Mouse (Mus musculus): ENCODE data around the gene Wnt7b. TPM values are rescaled to one million over a fixed set of nuclear protein-coding genes. Genes with fewer than 3 reads are reported as not detected.

The Wnt7b gene
- 0.38 and 0.56 TPM in 2 replicates for polyA plus RNA-seq (2016; fragmentation: Nextera tagmentation; extraction: Ambion mirVana)

DNA sequence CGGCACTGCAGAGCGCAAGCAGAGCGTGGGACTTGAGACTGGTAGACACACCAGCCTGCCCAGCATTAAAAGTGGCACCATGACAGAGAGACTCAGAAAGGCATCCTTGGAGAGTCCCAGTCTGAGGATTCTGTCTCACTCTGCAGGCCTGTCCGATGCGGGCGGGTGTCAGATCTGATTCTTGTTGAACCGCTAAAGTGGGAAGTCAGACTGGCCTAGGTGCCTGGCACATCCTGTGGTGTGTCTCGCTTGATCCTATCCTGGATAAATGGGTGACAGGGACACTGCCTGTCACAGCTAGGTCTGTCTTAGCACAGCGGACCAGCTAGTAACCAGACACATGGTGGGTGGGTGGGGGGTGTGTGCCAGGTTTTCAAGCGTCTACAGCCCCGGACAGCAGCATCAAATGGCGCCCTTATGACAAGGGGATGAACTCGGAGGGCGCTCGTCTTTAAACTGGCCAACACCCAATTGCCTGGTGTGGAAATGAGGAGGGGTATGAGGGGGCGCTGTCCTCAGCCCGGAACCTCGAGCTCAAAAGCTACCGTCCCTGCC lies at the start of gene Wnt7b:
Gene Wnt7b (minus strand): TSS at position 118 of the 555 bp plus-strand sequence.
- 6% methylated on average over 19 of the region's 19 CpGs for WGBS (ENCODE audit: insufficient replicate concordance)
- 0 out of 2 replicates have a peak, but pooled peaks have one; percentile 21 for ATAC-seq
- no peak within 1 kb of the TSS for H3K9ac ChIP-seq
- peaks cover 90% of the 10 kb centered on the region for H3K27me3 ChIP-seq (replicated peaks)
- peaks cover 9% of the 10 kb centered on the region; the same call in 1 of the 2 replicates for H3K4me1 ChIP-seq
- H3K4me2 ChIP-seq = peak within 1 kb of the TSS; percentile 63
- H3K27ac ChIP-seq = no peak within 1 kb of the TSS
- no peaks in the 10 kb centered on the region for H3K9me3 ChIP-seq (replicated peaks)
- H3K4me3 ChIP-seq = peak within 1 kb of the TSS; percentile 45
- no peaks in the 10 kb centered on the region for H3K36me3 ChIP-seq

DNA sequence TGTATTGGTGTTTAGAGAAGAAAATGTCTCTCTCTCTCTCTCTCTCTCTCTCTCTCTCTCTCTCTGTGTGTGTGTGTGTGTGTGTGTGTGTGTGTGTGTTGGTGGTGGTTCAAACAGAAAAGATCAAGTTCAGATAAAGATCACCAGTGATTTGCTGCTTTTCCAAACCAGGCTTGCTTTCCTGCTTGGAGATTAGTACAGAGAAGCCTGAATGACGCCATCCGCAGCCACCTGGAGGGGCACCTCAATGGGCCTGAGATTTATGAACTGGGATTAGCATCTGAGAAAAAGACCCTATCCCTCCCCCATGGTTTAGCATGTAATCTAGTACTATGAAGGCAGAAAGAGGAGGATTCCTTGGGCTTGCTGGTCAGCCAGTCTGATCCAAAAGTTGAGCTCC lies 49.3 kb upstream of the Wnt7b start:
- peaks cover 16% of the 10 kb centered on the region for H3K4me1 ChIP-seq
- H3K27ac ChIP-seq = no peak overlapping the region
- H3K9ac ChIP-seq = no peak overlapping the region
- H3K9me3 ChIP-seq (replicated peaks) = no peaks in the 10 kb centered on the region
- no peak overlapping the region for H3K4me2 ChIP-seq
- 67% methylated on average over 2 of the region's 2 CpGs for WGBS (ENCODE audit: insufficient replicate concordance)
- H3K36me3 ChIP-seq = no peaks in the 10 kb centered on the region
- H3K4me3 ChIP-seq = no peak overlapping the region
- H3K27me3 ChIP-seq (replicated peaks) = peaks cover 37% of the 10 kb centered on the region
- no peak for ATAC-seq

DNA sequence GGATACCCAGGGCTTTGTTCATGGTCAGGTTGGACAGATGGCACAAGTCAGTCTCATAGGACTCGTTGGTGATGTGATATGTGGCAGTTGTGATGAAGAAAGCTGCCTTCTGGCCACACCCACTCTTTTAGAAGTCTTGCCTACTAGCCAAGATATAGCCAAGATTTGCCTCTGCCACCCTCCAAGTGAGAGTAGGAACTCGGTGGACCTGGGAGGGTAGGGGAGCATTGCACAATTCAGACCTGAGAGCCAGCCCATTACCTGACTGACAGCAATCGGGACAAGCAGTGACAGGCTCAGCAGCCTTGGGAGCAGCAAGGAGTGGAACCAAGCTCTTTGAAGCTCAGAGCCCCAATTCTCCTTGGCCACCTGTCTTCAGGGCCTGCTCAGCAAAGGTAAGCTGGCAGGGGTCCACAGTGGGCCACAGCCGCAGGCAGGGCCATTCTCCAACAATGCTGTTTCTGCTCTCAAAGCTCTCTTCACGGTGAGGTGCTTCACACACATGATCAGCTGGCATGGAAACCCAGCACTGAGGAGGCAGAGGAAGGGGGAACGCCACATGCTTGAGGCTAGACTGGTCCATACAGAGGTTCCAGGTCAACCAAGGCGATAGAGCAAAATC lies 47.8 kb upstream of the Wnt7b start:
- Histone ChIP-seq H3K9me3 (replicated peaks) (no peaks in the 10 kb centered on the region), H3K9ac (no peak overlapping the region), H3K36me3 (no peaks in the 10 kb centered on the region), H3K4me1 (peaks cover 6% of the 10 kb centered on the region), H3K4me2 (no peak overlapping the region), H3K4me3 (no peak overlapping the region), H3K27me3 (replicated peaks) (peaks cover 52% of the 10 kb centered on the region), H3K27ac (no peak overlapping the region)
- ATAC-seq = no peak
- 56% methylated on average over 7 of the region's 7 CpGs for WGBS (ENCODE audit: insufficient replicate concordance)

DNA sequence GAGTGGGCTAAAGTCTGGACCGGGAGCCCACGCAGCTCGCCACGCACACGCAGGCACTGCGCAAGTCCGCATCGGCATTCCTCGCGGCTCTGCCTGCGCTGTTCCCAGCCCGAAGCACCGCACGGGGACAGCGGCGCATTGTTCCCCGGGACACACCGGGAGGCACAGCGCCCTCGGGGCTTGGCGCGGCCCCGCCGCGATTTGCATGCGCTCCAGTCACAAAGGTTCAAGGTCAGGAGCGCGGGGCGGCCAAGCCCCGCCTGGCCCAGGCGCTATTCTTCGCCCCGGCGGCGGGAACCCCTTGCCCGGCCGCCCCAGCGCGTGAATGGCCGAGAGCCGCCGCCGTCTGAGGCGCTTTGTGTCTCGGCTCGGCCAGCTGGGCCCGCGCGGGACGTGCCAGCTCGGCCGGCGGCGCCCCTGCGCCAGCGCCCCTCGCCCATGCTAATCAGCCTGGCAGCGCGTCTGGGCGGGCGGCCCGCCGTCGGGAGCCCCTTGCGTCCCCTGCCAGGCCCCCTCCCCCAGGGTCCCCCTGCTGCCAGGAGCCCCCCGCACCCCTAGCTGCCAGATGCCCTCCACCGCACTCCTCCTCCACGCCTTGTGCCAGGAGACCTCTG lies 43.5 kb upstream of the Wnt7b start:
- Histone ChIP-seq H3K4me1 (no peaks in the 10 kb centered on the region), H3K36me3 (no peaks in the 10 kb centered on the region), H3K27ac (no peak overlapping the region), H3K4me2 (peak overlapping the region; percentile 54), H3K9ac (no peak overlapping the region), H3K4me3 (peak overlapping the region; percentile 32), H3K27me3 (replicated peaks) (peaks cover 95% of the 10 kb centered on the region), H3K9me3 (replicated peaks) (no peaks in the 10 kb centered on the region)
- 6% methylated on average over 68 of the region's 68 CpGs for WGBS (ENCODE audit: insufficient replicate concordance)
- ATAC-seq = no peak

DNA sequence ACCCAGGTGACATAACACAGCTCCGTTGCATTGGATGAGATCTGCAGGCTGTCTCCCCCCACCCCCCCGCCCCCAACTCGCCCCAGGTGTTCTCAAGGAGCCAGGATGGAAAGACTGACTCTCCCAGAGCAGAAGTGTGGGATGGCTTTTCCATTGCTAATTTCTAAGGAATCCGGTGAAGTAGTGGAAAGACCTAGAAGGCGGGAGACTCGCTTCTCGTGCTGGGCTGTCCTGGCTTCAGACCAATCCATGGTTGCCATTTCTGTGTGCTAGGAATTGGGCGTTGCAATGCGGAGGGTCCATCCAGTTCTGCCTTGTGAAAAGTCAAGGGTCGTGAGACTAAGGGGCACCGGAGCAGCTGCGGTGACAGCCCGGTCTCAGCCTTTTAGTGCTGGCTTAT lies 39.9 kb upstream of the Wnt7b start:
- H3K4me3 ChIP-seq = no peak overlapping the region
- peaks cover 84% of the 10 kb centered on the region for H3K27me3 ChIP-seq (replicated peaks)
- H3K4me1 ChIP-seq = no peaks in the 10 kb centered on the region
- no peaks in the 10 kb centered on the region for H3K9me3 ChIP-seq (replicated peaks)
- ATAC-seq = no peak
- no peak overlapping the region for H3K27ac ChIP-seq
- 66% methylated on average over 13 of the region's 13 CpGs for WGBS (ENCODE audit: insufficient replicate concordance)
- H3K36me3 ChIP-seq = no peaks in the 10 kb centered on the region
- H3K4me2 ChIP-seq = no peak overlapping the region
- H3K9ac ChIP-seq = no peak overlapping the region

DNA sequence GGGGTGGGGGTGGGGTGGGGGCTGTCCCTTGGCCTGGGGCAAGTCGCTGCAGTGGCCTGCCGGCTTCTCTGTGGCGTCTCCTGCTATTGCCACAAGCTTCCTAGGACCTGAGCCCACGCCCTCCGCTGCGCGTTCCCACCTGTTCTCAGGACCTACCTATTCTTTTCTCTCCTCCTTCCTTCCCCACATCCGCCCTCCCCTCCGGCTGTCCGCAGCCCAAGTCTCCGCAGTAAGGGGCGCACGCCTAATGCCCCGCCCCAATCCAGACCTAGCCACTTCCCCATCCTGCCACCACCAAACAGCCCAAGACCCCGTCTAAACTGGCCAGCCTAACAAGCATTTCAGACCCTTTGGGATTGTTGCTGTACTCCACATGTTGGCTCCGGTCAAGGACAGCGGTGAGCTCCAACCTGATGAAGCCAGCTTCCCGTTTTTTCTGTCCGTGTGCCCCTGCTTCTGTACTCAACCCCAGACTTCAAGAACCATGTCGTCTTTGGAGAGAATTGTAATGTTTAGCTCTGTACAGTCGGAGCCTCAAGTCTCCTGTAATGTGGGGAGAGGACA lies 33.3 kb upstream of the Wnt7b start:
- Histone ChIP-seq H3K36me3 (no peaks in the 10 kb centered on the region), H3K9ac (no peak overlapping the region), H3K27me3 (replicated peaks) (peaks cover 48% of the 10 kb centered on the region), H3K4me1 (0 out of 2 replicates have a peak, but pooled peaks cover 6% of the 10 kb centered on the region), H3K27ac (no peak overlapping the region), H3K9me3 (replicated peaks) (0 out of 2 replicates have a peak, but pooled peaks cover 3% of the 10 kb centered on the region), H3K4me2 (no peak overlapping the region), H3K4me3 (no peak overlapping the region)
- WGBS (ENCODE audit: insufficient replicate concordance) = 15% methylated on average over 21 of the region's 21 CpGs
- ATAC-seq = no peak

DNA sequence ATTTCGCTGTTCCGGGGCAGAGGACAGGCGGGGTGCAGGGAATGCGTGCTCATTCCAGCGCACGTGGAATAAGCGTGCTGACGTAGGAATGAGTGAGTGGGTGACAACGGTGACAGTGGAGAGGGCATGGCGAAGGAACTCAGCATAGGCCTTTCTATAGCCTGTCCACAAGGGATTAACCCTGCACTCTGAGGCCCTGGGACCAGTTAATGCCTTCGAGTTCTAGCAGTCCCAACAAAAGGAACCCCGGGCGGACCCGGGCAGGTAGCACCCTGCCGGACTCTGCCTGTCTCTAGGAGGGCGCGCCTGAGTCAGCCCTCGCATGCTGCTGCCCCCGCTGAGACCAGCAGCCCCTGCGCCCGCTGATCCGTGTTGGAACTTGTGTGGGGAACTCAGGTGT lies 32.8 kb upstream of the Wnt7b start:
- Histone ChIP-seq H3K9me3 (replicated peaks) (0 out of 2 replicates have a peak, but pooled peaks cover 3% of the 10 kb centered on the region), H3K4me2 (no peak overlapping the region), H3K27ac (no peak overlapping the region), H3K4me1 (0 out of 2 replicates have a peak, but pooled peaks cover 7% of the 10 kb centered on the region), H3K9ac (no peak overlapping the region), H3K36me3 (no peaks in the 10 kb centered on the region), H3K4me3 (no peak overlapping the region), H3K27me3 (replicated peaks) (peaks cover 50% of the 10 kb centered on the region)
- 40% methylated on average over 22 of the region's 22 CpGs for WGBS (ENCODE audit: insufficient replicate concordance)
- ATAC-seq = no peak

DNA sequence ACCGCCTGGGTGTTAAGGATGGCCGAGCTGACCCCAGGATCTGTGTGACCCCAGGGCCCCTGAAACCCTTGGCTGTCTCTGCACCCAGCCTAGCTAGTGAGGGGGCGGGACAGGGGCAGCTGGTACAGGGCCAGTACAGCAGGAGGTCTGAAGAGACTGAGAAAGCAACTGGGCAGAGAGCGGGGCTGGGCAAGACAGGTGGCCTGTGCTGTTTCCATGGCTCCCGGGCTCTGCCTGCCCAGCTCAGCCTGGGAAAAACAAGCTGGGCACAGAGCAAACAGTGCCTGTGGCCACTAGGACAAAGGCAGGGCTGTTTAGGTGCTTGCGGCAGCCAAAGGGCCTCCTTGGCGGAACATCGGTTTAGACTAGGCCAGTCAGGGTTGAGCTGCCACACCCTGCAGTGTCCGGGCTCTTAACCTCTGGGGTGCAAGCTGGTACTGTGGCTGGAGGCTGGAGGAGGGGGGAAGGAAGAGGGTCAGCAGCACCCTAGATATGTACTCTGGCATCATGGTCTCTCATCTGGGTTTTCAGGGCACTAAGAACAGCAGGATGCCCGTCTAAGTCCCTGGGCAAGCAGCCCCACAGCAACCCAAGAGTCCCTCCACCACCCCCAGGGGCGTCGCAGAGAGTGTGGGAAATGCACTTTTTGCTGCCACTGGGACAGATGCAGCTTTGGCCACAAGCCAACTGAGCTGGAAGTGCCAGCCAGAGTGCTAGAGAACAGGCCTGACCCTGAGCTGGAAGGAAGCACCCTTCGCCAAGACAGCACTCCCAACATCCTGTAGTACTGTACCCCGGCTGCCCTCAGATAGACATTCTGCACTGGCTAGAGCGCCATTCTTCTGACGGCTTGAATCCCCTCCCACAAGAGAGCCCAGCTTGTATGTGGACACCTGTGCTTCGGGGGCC lies 31.3 kb upstream of the Wnt7b start:
- H3K27ac ChIP-seq = no peak overlapping the region
- no peak for ATAC-seq

DNA sequence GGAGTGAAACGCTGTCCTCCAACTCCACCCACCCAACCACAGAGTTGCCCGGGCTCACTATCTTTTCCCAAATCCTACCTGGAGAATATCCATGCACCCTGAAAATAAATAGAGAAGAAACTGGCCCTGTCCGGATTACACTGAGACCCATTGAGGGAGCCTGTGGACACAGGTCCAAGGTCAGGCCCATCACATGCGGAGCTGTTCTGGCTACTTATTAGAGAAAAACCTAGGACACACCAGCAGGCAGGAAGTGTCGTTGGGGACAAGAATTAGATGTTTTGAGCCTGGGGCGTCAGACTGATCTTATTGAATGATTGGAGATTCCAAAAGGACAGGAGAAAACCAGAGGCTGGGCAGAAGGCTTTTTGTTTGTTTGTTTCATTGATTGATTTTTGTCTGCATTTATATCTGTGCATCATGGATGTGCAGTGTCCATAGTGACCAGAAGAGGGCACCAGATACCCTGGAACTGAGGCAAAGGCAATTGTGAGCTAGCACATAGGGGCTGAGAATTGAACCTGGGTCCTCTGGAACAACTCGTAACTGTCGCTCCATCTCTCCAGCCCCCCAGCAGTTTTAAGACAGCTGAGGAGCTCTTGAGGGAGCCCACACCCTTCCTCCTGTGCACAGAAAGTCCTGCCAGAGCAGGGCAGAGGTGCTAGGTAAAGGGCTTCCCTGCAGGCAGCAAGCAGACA lies 30.5 kb upstream of the Wnt7b start:
- WGBS (ENCODE audit: insufficient replicate concordance) = 60% methylated on average over 8 of the region's 8 CpGs
- ATAC-seq = no peak
- 0 out of 2 replicates have a peak, but pooled peaks cover 3% of the 10 kb centered on the region for H3K9me3 ChIP-seq (replicated peaks)
- H3K36me3 ChIP-seq = no peaks in the 10 kb centered on the region
- H3K27me3 ChIP-seq (replicated peaks) = peaks cover 39% of the 10 kb centered on the region
- no peak overlapping the region for H3K4me3 ChIP-seq
- H3K9ac ChIP-seq = no peak overlapping the region
- no peak overlapping the region for H3K4me2 ChIP-seq
- H3K4me1 ChIP-seq = 0 out of 2 replicates have a peak, but pooled peaks cover 7% of the 10 kb centered on the region
- H3K27ac ChIP-seq = no peak overlapping the region

More for the DNA sequence above, 31.3 kb upstream of the Wnt7b start:
- Histone ChIP-seq H3K9ac (no peak overlapping the region), H3K36me3 (no peaks in the 10 kb centered on the region), H3K4me1 (0 out of 2 replicates have a peak, but pooled peaks cover 7% of the 10 kb centered on the region), H3K9me3 (replicated peaks) (0 out of 2 replicates have a peak, but pooled peaks cover 3% of the 10 kb centered on the region), H3K4me2 (no peak overlapping the region), H3K4me3 (no peak overlapping the region), H3K27me3 (replicated peaks) (peaks cover 40% of the 10 kb centered on the region)
- 70% methylated on average over 17 of the region's 17 CpGs for WGBS (ENCODE audit: insufficient replicate concordance)

DNA sequence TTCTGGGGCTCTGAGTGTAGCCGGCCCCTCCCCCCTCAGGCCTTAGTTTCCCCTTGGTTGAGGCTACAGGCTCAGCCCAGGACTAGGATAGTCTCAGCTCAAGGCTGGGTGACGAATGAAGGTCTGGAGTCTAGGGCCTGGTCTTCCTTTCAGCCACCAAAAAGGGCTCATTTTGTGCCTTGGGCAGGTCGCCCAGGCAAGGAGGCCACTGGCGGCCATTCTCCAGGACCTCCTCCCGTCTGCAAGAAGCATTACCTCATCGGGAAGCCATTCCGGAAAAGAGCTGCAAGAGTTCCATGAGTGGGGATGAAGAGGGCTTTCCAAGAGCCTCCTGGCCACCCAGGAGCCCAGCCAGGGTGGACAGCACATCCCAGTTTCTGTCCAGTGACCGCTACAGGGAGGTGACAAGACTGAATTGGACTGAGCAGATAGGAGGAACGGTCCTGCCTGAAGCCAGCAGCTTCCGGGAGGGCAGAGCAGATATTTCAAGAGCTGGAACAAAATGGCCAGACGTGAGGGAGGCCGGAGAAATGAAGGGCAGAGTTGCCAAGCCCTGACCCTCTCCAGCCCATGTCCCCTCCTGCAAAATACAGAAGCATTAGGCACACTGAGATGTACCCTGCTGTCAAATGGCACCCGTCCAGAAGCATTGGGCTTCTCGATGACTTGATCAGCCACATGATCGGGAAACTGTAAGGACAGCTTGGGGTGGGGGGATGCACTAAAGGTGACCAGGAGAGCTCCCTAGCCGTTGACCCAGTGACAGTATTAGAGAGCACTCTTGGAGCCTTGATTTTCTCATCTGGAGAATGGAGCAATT lies 29.6 kb upstream of the Wnt7b start:
- H3K9ac ChIP-seq = no peak overlapping the region

More for the DNA sequence above, 29.6 kb upstream of the Wnt7b start:
- H3K36me3 ChIP-seq = no peaks in the 10 kb centered on the region
- H3K27ac ChIP-seq = no peak overlapping the region
- H3K27me3 ChIP-seq (replicated peaks) = peaks cover 34% of the 10 kb centered on the region
- H3K9me3 ChIP-seq (replicated peaks) = 0 out of 2 replicates have a peak, but pooled peaks cover 3% of the 10 kb centered on the region
- 64% methylated on average over 16 of the region's 16 CpGs for WGBS (ENCODE audit: insufficient replicate concordance)
- H3K4me1 ChIP-seq = 0 out of 2 replicates have a peak, but pooled peaks cover 7% of the 10 kb centered on the region
- H3K4me3 ChIP-seq = no peak overlapping the region
- no peak overlapping the region for H3K4me2 ChIP-seq
- no peak for ATAC-seq
